Comparison of ENCODE assay signal across 7 mouse cellular contexts in the genomic region with DNA sequence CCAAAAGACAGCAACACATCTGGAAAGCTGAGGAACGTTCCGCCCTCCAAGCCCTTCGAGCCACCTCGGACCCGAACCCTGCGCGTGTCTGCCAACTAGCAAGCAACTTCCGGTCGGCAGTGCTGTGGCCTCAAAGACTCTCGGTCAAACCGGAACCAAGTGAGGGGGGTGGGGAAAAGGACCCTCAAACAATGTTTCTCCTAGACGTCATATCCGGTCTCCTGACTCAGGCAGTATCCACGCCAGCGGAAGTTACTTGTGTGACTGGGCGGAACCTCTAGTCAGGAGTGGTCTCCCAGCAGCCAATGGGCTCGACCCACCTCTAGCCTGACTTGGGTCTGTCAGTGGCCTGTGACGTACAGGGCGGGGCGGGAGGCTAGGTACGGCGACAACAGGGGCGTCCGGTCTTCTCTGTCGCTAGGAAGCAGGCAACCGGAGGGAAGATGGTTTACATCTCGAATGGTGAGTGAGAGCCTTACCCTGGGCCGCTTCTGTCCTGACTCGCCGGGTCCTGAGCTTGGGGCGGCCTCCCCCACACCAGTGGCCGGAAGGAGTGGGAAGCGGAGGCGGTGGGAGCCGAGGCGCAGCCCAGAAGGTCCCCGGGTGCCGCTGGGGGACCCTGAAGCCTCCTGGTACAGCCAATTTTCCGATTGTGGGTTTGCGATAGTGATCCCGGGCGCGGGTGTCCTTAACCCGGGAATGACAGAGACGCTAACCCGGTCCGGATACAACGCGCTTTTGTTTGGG. TPM values are rescaled to one million over a fixed set of nuclear protein-coding genes. Genes with fewer than 3 reads are reported as not detected.
DNase-seq lines count a peak whose midpoint lies in the region; ATAC-seq lines count a peak whose summit lies in the region.

A gene (plus strand): TSS at position 234 of the 747 bp plus-strand sequence.

- intact Hi-C loops in left cerebral cortex, postnatal 36 days (cut with DNase I) = no loop called here

- H3K27me3 ChIP-seq in intestine, embryonic 16.5 days (replicated peaks; ENCODE audit: control insufficient read depth, insufficient read depth, low read length) = no peaks in the 10 kb centered on the region
- no peaks in the 10 kb centered on the region for H3K27me3 ChIP-seq in midbrain, embryonic 11.5 days (ENCODE audit: control insufficient read depth, insufficient read depth, low read length)

- peak within 1 kb of the TSS; percentile 76 for H3K4me2 ChIP-seq in intestine, embryonic 16.5 days (ENCODE audit: low read depth, low read length)
- peak within 1 kb of the TSS; percentile 77 for H3K4me2 ChIP-seq in midbrain, embryonic 11.5 days

- H3K9me3 ChIP-seq in intestine, embryonic 16.5 days (ENCODE audit: control insufficient read depth, low read length) = no peaks in the 10 kb centered on the region
- H3K9me3 ChIP-seq in midbrain, embryonic 11.5 days (ENCODE audit: control insufficient read depth, low read length) = no peaks in the 10 kb centered on the region

- H3K9ac ChIP-seq in intestine, embryonic 16.5 days (ENCODE audit: low read depth, low read length) = peak within 1 kb of the TSS; percentile 91
- peak within 1 kb of the TSS; percentile 89 for H3K9ac ChIP-seq in midbrain, embryonic 11.5 days (ENCODE audit: low read length)

- peak within 1 kb of the TSS; percentile 72 for H3K27ac ChIP-seq in intestine, embryonic 16.5 days (ENCODE audit: low read length)
- H3K27ac ChIP-seq in midbrain, embryonic 11.5 days (ENCODE audit: low read depth, low read length) = peak within 1 kb of the TSS; percentile 55

- peaks cover 17% of the 10 kb centered on the region for H3K4me1 ChIP-seq in intestine, embryonic 16.5 days (ENCODE audit: control insufficient read depth, insufficient read depth, low read length)
- peaks cover 12% of the 10 kb centered on the region for H3K4me1 ChIP-seq in midbrain, embryonic 11.5 days (ENCODE audit: control insufficient read depth, insufficient read depth, low read length)

- under 1% methylated on average over 49 of the region's 49 CpGs for WGBS in intestine, embryonic 16.5 days
- under 1% methylated on average over 49 of the region's 49 CpGs for WGBS in midbrain, embryonic 11.5 days

- ATAC-seq in intestine, embryonic 16.5 days = peak; percentile 100
- peak; percentile 100 for ATAC-seq in midbrain, embryonic 11.5 days (ENCODE audit: low FRiP score)

- H3K36me3 ChIP-seq in intestine, embryonic 16.5 days (ENCODE audit: control insufficient read depth, insufficient read depth, low read length) = peaks cover 16% of the 10 kb centered on the region
- H3K36me3 ChIP-seq in midbrain, embryonic 11.5 days (ENCODE audit: control insufficient read depth, insufficient read depth, low read length) = peaks cover 18% of the 10 kb centered on the region

- H3K4me3 ChIP-seq in intestine, embryonic 16.5 days (ENCODE audit: low read length) = peak within 1 kb of the TSS; percentile 83
- peak within 1 kb of the TSS; percentile 86 for H3K4me3 ChIP-seq in midbrain, embryonic 11.5 days (ENCODE audit: low read depth, low read length)

- peak; percentile 98 for DNase-seq in adrenal gland, adult 8-10 months
- peak; percentile 95 for DNase-seq in embryo, embryonic 9.5 days (ENCODE audit: extremely low spot score)
- peak; percentile 76 to 91 for DNase-seq in gastrocnemius, postnatal 4 days (ENCODE audit: low spot score in 2 of 2)
- peak; percentile 94 to 95 for DNase-seq in left cerebral cortex, postnatal 36 days (ENCODE audit: low spot score in 2 of 2)
- DNase-seq in midbrain, embryonic 11.5 days (ENCODE audit: low spot score, missing footprints) = peak; percentile 98
- peak; percentile 99 for DNase-seq in skeletal muscle tissue, adult 2 months (ENCODE audit: low read depth, low spot score)

RNA-seq across cellular contexts. Expression of the gene that starts here (rescaled TPM):
- total RNA-seq in adrenal gland, adult 8-10 months (2022) = 100 to 1,000 TPM; 104 to 139 (median 118) TPM
- 10 to 100 TPM; 64.8 to 70.6 TPM for total RNA-seq in gastrocnemius, postnatal 4 days (2021)
- polyA plus RNA-seq in intestine, embryonic 16.5 days (2015; fragmentation: Nextera tagmentation; extraction: Ambion mirVana) = 239 and 255 TPM in 2 replicates
- 100 to 1,000 TPM; 119 to 143 TPM for total RNA-seq in left cerebral cortex, postnatal 36 days (2021)
- polyA plus RNA-seq in midbrain, embryonic 11.5 days (2014; fragmentation: Nextera tagmentation; extraction: Ambion mirVana) = 301 and 306 TPM in 2 replicates

Comparison
In these comparisons a context has a peak if more than half of its experiments do, and no peak if none do; other contexts are left out.
1. Peak in every context shown above with its lines: DNase-seq, ATAC-seq, H3K4me3 ChIP-seq and H3K27ac ChIP-seq.